Mouse (Mus musculus): ENCODE data around the gene Iqsec2. TPM values are rescaled to one million over a fixed set of nuclear protein-coding genes. Genes with fewer than 3 reads are reported as not detected.

The Iqsec2 gene
- polyA plus RNA-seq, 1 experiment from 2014 or later: 3.6 TPM

DNA sequence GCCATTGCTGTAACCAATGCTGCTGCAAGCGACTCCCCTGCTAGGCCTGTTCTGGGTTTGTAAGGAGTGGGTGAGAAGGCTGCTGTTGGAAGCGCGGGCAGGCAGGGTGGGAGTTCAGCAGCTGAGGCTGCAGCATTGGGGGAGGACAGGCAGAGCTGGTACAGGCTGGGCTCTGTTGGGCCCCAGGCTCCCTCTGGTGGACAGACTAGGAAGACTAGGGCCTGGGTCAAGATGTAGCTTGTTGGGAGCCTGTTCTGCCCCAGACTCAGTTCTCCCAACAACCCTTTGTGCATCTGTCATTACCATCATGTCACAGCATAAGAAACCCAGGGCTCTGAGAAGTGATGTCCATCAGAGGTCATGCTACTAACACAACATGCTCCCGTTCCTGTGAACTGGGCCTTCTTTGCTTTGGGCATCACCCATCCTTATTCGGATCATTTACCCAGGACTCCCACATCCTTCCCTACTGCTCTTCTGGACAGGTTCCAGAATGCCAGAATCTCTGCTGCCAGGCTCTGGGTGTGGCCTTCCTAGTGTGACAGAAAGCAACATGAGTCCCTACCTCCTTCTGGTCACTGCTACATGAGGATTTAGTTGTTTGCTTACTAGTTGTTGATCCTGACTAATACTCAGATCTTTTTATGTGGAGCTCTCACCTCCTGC is 3.5 kb downstream of the Iqsec2 start:
- no peak overlapping the region for H3K4me3 ChIP-seq (ENCODE audit: low read length)
- 39% methylated on average over 5 of the region's 5 CpGs for WGBS
- no peak overlapping the region for H3K4me2 ChIP-seq (ENCODE audit: low read depth, low read length)
- H3K36me3 ChIP-seq (ENCODE audit: control insufficient read depth, insufficient read depth, low read length): no peaks in the 10 kb centered on the region
- peak; percentile 66 for ATAC-seq (ENCODE audit: low read depth)
- H3K27ac ChIP-seq (ENCODE audit: low read length): no peak overlapping the region
- H3K4me1 ChIP-seq (replicated peaks; ENCODE audit: control insufficient read depth, insufficient read depth, low read length): 0 out of 2 replicates have a peak, but pooled peaks cover 2% of the 10 kb centered on the region
- H3K27me3 ChIP-seq (ENCODE audit: control insufficient read depth, insufficient read depth, low read depth, low read length): peaks cover 42% of the 10 kb centered on the region
- H3K9me3 ChIP-seq (ENCODE audit: control insufficient read depth, low read length): no peaks in the 10 kb centered on the region
- H3K9ac ChIP-seq (ENCODE audit: low read length): no peak overlapping the region

DNA sequence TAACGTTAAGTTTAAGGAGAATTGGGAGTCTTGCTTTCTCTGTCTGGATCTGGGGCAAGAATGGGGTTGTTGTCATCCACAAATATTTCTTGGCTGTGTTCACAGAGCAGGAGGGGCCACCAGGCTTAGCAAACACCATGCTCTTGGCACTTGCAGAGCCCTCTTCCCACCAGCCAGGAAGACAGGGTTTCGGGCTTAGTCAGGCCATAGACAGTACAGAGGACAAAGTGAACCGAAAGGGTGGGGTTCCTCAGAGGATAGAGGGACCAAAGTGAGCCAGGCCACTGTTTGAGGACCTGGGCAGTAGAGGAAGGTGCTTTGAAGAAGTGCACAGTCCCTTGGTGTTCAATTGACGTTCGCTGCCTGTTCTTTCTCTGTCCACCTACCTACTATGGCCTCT is 4.6 kb downstream of the Iqsec2 start:
- no peak for ATAC-seq (ENCODE audit: low read depth)
- no peak overlapping the region for H3K4me3 ChIP-seq (ENCODE audit: low read length)
- H3K27ac ChIP-seq (ENCODE audit: low read length): no peak overlapping the region
- peaks cover 34% of the 10 kb centered on the region for H3K27me3 ChIP-seq (ENCODE audit: control insufficient read depth, insufficient read depth, low read depth, low read length)
- H3K4me1 ChIP-seq (replicated peaks; ENCODE audit: control insufficient read depth, insufficient read depth, low read length): 0 out of 2 replicates have a peak, but pooled peaks cover 2% of the 10 kb centered on the region
- H3K36me3 ChIP-seq (ENCODE audit: control insufficient read depth, insufficient read depth, low read length): no peaks in the 10 kb centered on the region
- H3K9ac ChIP-seq (ENCODE audit: low read length): no peak overlapping the region
- H3K4me2 ChIP-seq (ENCODE audit: low read depth, low read length): no peak overlapping the region
- WGBS: 73% methylated on average over 5 of the region's 5 CpGs
- no peaks in the 10 kb centered on the region for H3K9me3 ChIP-seq (ENCODE audit: control insufficient read depth, low read length)

DNA sequence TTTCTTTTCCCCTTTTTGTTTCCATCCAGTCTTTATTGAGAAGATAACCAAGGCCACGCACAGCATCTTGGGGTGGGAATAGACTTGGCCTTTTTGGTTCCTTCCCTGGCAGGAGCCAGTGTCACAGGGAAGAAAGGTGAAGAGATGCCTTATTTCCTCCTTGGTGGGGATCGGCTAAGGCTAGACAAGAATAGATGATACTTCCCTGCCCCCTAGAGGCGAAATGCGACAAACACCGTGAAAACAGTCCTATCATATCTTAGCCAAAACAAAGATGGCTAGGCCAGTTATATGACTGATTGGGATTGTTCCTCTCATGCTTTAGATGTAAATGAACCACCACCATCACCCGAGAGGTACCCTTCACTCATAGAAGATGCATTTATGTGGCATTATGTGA is 7.6 kb downstream of the Iqsec2 start:
- Histone ChIP-seq H3K9ac (ENCODE audit: low read length) (no peak overlapping the region), H3K27ac (ENCODE audit: low read length) (no peak overlapping the region), H3K4me1 (replicated peaks; ENCODE audit: control insufficient read depth, insufficient read depth, low read length) (no peaks in the 10 kb centered on the region), H3K27me3 (ENCODE audit: control insufficient read depth, insufficient read depth, low read depth, low read length) (peaks cover 10% of the 10 kb centered on the region), H3K4me2 (ENCODE audit: low read depth, low read length) (no peak overlapping the region), H3K9me3 (ENCODE audit: control insufficient read depth, low read length) (no peaks in the 10 kb centered on the region), H3K4me3 (ENCODE audit: low read length) (no peak overlapping the region), H3K36me3 (ENCODE audit: control insufficient read depth, insufficient read depth, low read length) (no peaks in the 10 kb centered on the region)
- ATAC-seq (ENCODE audit: low read depth): no peak
- 14% methylated on average over 6 of the region's 6 CpGs for WGBS

DNA sequence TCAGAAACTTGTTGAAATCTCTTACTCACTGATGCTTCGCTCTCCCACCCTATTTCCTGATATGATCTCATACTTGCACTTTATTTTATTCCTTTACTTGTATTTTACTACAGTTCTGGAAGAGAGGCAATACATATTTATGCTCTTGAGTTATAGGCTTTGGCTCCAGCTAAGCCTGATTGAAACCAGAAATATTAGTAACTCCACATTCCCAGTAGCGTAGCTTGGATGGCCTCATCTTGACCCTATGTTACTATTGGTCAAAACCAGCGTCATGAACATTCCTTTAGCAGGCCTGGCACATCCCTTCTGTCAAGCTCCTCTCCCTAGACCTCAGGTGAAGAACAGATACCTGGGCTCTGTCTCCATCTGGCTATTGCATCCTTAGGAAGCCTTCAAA is 14.2 kb downstream of the Iqsec2 start:
- Histone ChIP-seq H3K27ac (ENCODE audit: low read length) (no peak overlapping the region), H3K4me1 (replicated peaks; ENCODE audit: control insufficient read depth, insufficient read depth, low read length) (no peaks in the 10 kb centered on the region), H3K9me3 (ENCODE audit: control insufficient read depth, low read length) (no peaks in the 10 kb centered on the region), H3K27me3 (ENCODE audit: control insufficient read depth, insufficient read depth, low read depth, low read length) (peaks cover 5% of the 10 kb centered on the region), H3K9ac (ENCODE audit: low read length) (no peak overlapping the region), H3K36me3 (ENCODE audit: control insufficient read depth, insufficient read depth, low read length) (no peaks in the 10 kb centered on the region), H3K4me2 (ENCODE audit: low read depth, low read length) (no peak overlapping the region), H3K4me3 (ENCODE audit: low read length) (no peak overlapping the region)
- no peak for ATAC-seq (ENCODE audit: low read depth)
- 67% methylated on average over 3 of the region's 3 CpGs for WGBS

DNA sequence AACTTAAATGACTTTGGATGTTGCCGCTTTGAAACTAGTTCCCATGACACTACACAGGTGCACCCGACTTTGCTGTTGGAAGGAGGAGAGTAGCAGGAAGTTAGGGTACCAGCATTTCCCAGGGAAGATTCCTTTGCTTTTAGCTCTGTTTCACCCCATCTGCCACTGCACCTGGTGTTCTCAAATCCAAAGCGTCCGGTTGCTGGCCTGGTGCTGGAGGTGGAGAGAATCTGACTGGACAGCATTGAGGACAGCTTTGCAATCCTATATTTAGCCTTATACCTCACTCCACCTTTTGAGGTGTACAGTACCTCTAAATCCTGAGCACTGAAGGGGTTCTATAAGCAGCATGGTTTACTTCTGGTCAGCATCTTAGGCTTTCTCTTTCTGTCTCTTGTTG is 17.3 kb downstream of the Iqsec2 start:
- H3K4me2 ChIP-seq (ENCODE audit: low read depth, low read length): no peak overlapping the region
- no peaks in the 10 kb centered on the region for H3K36me3 ChIP-seq (ENCODE audit: control insufficient read depth, insufficient read depth, low read length)
- no peaks in the 10 kb centered on the region for H3K4me1 ChIP-seq (replicated peaks; ENCODE audit: control insufficient read depth, insufficient read depth, low read length)
- no peak overlapping the region for H3K4me3 ChIP-seq (ENCODE audit: low read length)
- no peaks in the 10 kb centered on the region for H3K9me3 ChIP-seq (ENCODE audit: control insufficient read depth, low read length)
- no peak for ATAC-seq (ENCODE audit: low read depth)
- no peak overlapping the region for H3K9ac ChIP-seq (ENCODE audit: low read length)
- H3K27me3 ChIP-seq (ENCODE audit: control insufficient read depth, insufficient read depth, low read depth, low read length): peaks cover 8% of the 10 kb centered on the region
- H3K27ac ChIP-seq (ENCODE audit: low read length): no peak overlapping the region
- WGBS: 87% methylated on average over 4 of the region's 4 CpGs

DNA sequence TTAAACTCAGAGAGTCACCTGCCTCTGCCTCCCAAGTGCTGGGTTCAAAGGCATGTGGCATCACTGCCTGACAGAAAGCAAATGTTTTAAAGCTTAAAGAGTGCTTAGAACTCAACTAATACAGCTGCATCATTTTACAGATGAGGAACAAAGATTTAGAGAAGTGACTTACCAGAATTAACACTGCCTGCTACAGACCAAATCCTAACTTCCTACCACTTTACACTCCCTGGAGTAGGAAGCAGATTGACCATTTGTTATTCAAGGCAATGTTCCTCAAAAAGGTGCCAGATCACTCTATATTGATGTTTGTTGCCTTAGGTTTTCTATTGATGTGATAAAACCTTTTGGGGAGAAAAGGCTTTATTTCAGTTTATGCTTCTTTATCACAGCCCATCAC is 20.0 kb downstream of the Iqsec2 start:
- H3K9me3 ChIP-seq (ENCODE audit: control insufficient read depth, low read length): no peaks in the 10 kb centered on the region
- H3K9ac ChIP-seq (ENCODE audit: low read length): no peak overlapping the region
- H3K27me3 ChIP-seq (ENCODE audit: control insufficient read depth, insufficient read depth, low read depth, low read length): peaks cover 9% of the 10 kb centered on the region
- no peaks in the 10 kb centered on the region for H3K4me1 ChIP-seq (replicated peaks; ENCODE audit: control insufficient read depth, insufficient read depth, low read length)
- no peak overlapping the region for H3K27ac ChIP-seq (ENCODE audit: low read length)
- no peak overlapping the region for H3K4me3 ChIP-seq (ENCODE audit: low read length)
- no peaks in the 10 kb centered on the region for H3K36me3 ChIP-seq (ENCODE audit: control insufficient read depth, insufficient read depth, low read length)
- H3K4me2 ChIP-seq (ENCODE audit: low read depth, low read length): no peak overlapping the region
- no peak for ATAC-seq (ENCODE audit: low read depth)

DNA sequence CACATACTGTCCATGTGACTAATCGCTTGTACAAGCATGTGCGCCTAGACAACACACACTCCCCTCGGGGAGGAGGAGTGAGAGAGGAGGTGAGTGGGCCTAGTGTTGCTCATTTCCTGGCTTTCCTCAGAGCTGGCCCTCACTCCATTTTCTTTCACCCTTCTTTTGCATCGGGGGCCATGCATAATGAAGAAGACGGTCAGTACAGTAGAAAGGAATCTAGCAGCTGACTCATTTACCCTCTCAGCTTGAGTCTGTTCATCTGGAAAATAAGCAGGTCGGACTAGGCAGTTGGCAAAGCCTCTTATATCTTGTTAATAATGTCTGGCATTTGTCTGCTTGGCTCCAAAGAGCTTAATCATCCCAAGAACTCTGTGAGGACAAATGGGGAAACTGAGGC is 22.1 kb downstream of the Iqsec2 start:
- no peak for ATAC-seq (ENCODE audit: low read depth)
- no peak overlapping the region for H3K27ac ChIP-seq (ENCODE audit: low read length)
- H3K36me3 ChIP-seq (ENCODE audit: control insufficient read depth, insufficient read depth, low read length): no peaks in the 10 kb centered on the region
- H3K9me3 ChIP-seq (ENCODE audit: control insufficient read depth, low read length): no peaks in the 10 kb centered on the region
- no peak overlapping the region for H3K4me2 ChIP-seq (ENCODE audit: low read depth, low read length)
- H3K9ac ChIP-seq (ENCODE audit: low read length): no peak overlapping the region
- 76% methylated on average over 6 of the region's 6 CpGs for WGBS
- H3K27me3 ChIP-seq (ENCODE audit: control insufficient read depth, insufficient read depth, low read depth, low read length): peaks cover 12% of the 10 kb centered on the region
- H3K4me1 ChIP-seq (replicated peaks; ENCODE audit: control insufficient read depth, insufficient read depth, low read length): peaks cover 5% of the 10 kb centered on the region
- no peak overlapping the region for H3K4me3 ChIP-seq (ENCODE audit: low read length)

DNA sequence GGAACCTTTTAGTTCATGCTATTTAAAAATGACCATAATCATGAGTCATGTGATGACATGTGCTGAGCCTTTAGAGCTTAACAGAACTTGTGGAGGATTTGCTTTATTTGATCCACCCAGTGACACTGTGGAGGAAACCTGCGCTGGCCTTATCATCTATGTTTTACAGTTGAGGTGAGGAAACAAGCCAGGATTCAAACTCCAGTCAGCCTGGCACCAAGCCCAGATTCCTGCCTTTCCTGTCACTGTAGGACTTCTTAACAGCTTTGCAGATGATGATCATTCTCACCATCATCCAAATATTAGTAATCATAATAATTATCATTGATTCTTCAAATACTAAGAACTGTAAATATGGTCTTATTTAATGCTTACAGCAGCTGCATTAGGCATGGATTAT is 24.5 kb downstream of the Iqsec2 start:
- Histone ChIP-seq H3K4me1 (replicated peaks; ENCODE audit: control insufficient read depth, insufficient read depth, low read length) (peaks cover 5% of the 10 kb centered on the region), H3K36me3 (ENCODE audit: control insufficient read depth, insufficient read depth, low read length) (no peaks in the 10 kb centered on the region), H3K9ac (ENCODE audit: low read length) (no peak overlapping the region), H3K27ac (ENCODE audit: low read length) (no peak overlapping the region), H3K4me2 (ENCODE audit: low read depth, low read length) (no peak overlapping the region), H3K4me3 (ENCODE audit: low read length) (no peak overlapping the region), H3K27me3 (ENCODE audit: control insufficient read depth, insufficient read depth, low read depth, low read length) (peaks cover 12% of the 10 kb centered on the region), H3K9me3 (ENCODE audit: control insufficient read depth, low read length) (no peaks in the 10 kb centered on the region)
- ATAC-seq (ENCODE audit: low read depth): no peak
- 61% methylated on average over 1 of the region's 1 CpGs for WGBS

DNA sequence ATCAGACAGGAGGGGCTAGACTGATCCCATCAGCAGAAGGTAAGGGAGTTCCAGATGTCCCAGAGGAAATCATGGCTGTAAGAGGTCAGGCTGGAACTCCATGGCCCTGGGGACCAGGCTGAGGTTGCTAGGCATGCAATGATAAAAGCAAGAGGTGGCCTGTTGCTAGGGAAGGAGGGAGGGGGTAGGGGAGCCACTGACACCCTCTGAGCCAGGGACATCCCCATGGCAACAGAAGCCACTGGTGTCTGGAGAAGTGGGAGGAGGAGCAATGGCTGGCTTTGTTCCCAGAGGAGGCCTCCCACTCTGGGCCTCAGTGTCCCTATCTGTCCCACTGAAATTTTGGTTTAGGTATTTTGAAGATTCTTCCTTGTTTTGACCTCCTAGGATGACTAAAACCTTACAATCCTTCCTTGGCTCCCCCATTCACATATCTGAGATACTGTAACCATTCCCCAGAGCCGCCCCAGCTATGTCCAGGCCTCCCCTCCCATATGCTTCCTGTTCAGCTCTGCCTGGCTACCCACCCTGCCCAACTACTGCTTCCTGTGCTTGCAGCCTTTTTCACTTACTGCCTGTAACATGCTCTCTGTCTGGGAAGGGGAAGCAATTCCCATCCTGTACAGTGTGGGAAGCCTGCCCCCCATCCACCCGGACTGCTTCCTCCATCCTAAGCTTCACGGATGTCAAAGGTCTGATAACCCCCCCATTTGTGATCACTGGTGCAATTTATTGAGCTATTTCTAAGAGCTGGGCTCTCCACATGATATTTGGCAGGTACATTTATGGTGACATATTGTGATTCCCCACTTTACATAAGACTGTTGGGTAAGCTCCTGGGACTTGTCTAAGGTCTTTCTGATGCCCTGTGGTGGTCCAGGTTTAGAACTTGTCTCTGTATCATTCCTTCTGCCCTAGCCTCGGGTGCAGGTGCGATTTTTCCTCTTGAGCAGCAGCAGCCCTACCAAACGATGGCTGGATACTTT is 27.3 kb downstream of the Iqsec2 start:
- ATAC-seq (ENCODE audit: low read depth): peak; percentile 79
- no peak overlapping the region for H3K9ac ChIP-seq (ENCODE audit: low read length)
- H3K27me3 ChIP-seq (ENCODE audit: control insufficient read depth, insufficient read depth, low read depth, low read length): peaks cover 12% of the 10 kb centered on the region
- no peaks in the 10 kb centered on the region for H3K36me3 ChIP-seq (ENCODE audit: control insufficient read depth, insufficient read depth, low read length)
- no peak overlapping the region for H3K4me2 ChIP-seq (ENCODE audit: low read depth, low read length)
- WGBS: 54% methylated on average over 6 of the region's 6 CpGs
- H3K9me3 ChIP-seq (ENCODE audit: control insufficient read depth, low read length): no peaks in the 10 kb centered on the region
- H3K4me1 ChIP-seq (replicated peaks; ENCODE audit: control insufficient read depth, insufficient read depth, low read length): peaks cover 5% of the 10 kb centered on the region
- H3K27ac ChIP-seq (ENCODE audit: low read length): peak overlapping the region; percentile 27; the same call in 1 of the 2 replicates
- H3K4me3 ChIP-seq (ENCODE audit: low read length): no peak overlapping the region

Measured in lung, embryonic 16.5 days (tissue).